Mouse (Mus musculus): Measurements from ENCODE around the gene Peli1. TPM values are rescaled to one million over a fixed set of nuclear protein-coding genes. Genes with fewer than 3 reads are reported as not detected.

Peli1 gene
- polyA plus RNA-seq, 1 experiment from 2014 or later = 39.5 TPM

DNA sequence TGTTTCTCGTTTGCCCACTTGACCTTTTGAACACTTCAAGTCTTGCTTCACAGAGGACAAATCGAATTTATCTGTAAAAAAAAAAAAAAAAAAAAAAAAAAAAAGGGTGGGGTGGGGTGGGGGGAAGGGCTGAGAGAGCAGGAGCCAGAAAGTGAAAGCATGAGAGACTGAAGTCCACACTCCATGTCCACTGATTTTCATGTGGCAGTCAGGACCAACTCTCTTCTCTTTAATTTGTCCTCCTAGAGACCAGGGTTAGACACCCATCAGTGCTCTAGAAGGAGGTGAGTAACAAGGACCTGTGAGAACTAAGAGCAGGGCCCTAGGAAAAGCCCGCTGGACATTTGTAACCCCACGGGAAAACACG lies 32.7 kb upstream of the Peli1 start:
- Histone ChIP-seq H3K4me1 (replicated peaks; ENCODE audit: control insufficient read depth, insufficient read depth, low read length) (no peaks in the 10 kb centered on the region; the same call in 1 of the 2 replicates), H3K27ac (ENCODE audit: low read depth) (no peak overlapping the region), H3K4me2 (ENCODE audit: low read length) (no peak overlapping the region), H3K4me3 (ENCODE audit: low read depth, low read length) (no peak overlapping the region), H3K9ac (ENCODE audit: low read length) (no peak overlapping the region), H3K9me3 (ENCODE audit: control insufficient read depth, low read length) (no peaks in the 10 kb centered on the region), H3K27me3 (replicated peaks; ENCODE audit: control insufficient read depth, insufficient read depth, low read length) (no peaks in the 10 kb centered on the region), H3K36me3 (ENCODE audit: control insufficient read depth, insufficient read depth, low read length) (no peaks in the 10 kb centered on the region)
- ATAC-seq (replicated peaks; ENCODE audit: low FRiP score, low TSS enrichment, low read depth) = no peak
- WGBS = 65% methylated on average over 5 of the region's 5 CpGs
- no peak for DNase-seq (ENCODE audit: low spot score)

- WGBS = 81% methylated on average over 7 of the region's 7 CpGs
- Histone ChIP-seq H3K4me3 (ENCODE audit: low read depth, low read length) (no peak overlapping the region), H3K9me3 (ENCODE audit: control insufficient read depth, low read length) (no peaks in the 10 kb centered on the region), H3K27ac (ENCODE audit: low read depth) (no peak overlapping the region), H3K4me2 (ENCODE audit: low read length) (no peak overlapping the region), H3K9ac (ENCODE audit: low read length) (no peak overlapping the region), H3K27me3 (replicated peaks; ENCODE audit: control insufficient read depth, insufficient read depth, low read length) (no peaks in the 10 kb centered on the region), H3K4me1 (replicated peaks; ENCODE audit: control insufficient read depth, insufficient read depth, low read length) (no peaks in the 10 kb centered on the region; the same call in 1 of the 2 replicates), H3K36me3 (ENCODE audit: control insufficient read depth, insufficient read depth, low read length) (no peaks in the 10 kb centered on the region)
- DNase-seq (ENCODE audit: low spot score) = no peak
- no peak for ATAC-seq (replicated peaks; ENCODE audit: low FRiP score, low TSS enrichment, low read depth)
These were observed 30.6 kb upstream of the Peli1 start for GRCm38 (mm10) chr11:21060386-21061074.

- no peak overlapping the region for H3K4me3 ChIP-seq (ENCODE audit: low read depth, low read length)
- no peak overlapping the region for H3K27ac ChIP-seq (ENCODE audit: low read depth)
- no peak overlapping the region for H3K9ac ChIP-seq (ENCODE audit: low read length)
- DNase-seq (ENCODE audit: low spot score) = no peak
- WGBS = 72% methylated on average over 8 of the region's 8 CpGs
- H3K36me3 ChIP-seq (ENCODE audit: control insufficient read depth, insufficient read depth, low read length) = no peaks in the 10 kb centered on the region
- H3K27me3 ChIP-seq (replicated peaks; ENCODE audit: control insufficient read depth, insufficient read depth, low read length) = no peaks in the 10 kb centered on the region
- H3K4me2 ChIP-seq (ENCODE audit: low read length) = no peak overlapping the region
- no peaks in the 10 kb centered on the region for H3K9me3 ChIP-seq (ENCODE audit: control insufficient read depth, low read length)
- no peaks in the 10 kb centered on the region; the same call in 1 of the 2 replicates for H3K4me1 ChIP-seq (replicated peaks; ENCODE audit: control insufficient read depth, insufficient read depth, low read length)
- ATAC-seq (replicated peaks; ENCODE audit: low FRiP score, low TSS enrichment, low read depth) = no peak
These were observed 30.1 kb upstream of the Peli1 start for GRCm38 (mm10) chr11:21061075-21061403.

DNA sequence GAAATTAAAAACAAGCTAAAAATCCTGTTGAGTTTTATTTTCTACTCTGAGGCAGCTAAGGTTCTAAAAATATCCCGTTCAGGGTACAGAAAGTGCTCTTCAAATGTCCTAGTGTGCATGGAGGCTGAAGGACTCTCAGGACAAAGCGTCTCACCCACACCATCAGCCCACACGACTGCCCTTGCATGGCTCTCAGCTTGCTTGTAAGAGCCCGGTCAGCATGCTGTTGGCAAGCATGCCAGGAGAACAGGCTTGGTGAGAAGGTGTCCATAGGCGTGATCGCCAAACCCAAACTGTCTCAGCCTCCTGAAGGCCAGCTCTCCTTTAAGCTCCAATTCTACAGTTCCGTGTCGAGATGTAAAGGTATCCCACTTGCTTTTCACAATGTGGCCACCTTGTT lies 29.7 kb upstream of the Peli1 start:
- ATAC-seq (replicated peaks; ENCODE audit: low FRiP score, low TSS enrichment, low read depth) (no peak), DNase-seq (ENCODE audit: low spot score) (no peak)
- H3K4me3 ChIP-seq (ENCODE audit: low read depth, low read length) = no peak overlapping the region
- H3K4me2 ChIP-seq (ENCODE audit: low read length) = no peak overlapping the region
- no peaks in the 10 kb centered on the region; the same call in 1 of the 2 replicates for H3K4me1 ChIP-seq (replicated peaks; ENCODE audit: control insufficient read depth, insufficient read depth, low read length)
- no peaks in the 10 kb centered on the region for H3K27me3 ChIP-seq (replicated peaks; ENCODE audit: control insufficient read depth, insufficient read depth, low read length)
- 87% methylated on average over 8 of the region's 8 CpGs for WGBS
- no peaks in the 10 kb centered on the region for H3K36me3 ChIP-seq (ENCODE audit: control insufficient read depth, insufficient read depth, low read length)
- no peaks in the 10 kb centered on the region for H3K9me3 ChIP-seq (ENCODE audit: control insufficient read depth, low read length)
- no peak overlapping the region for H3K27ac ChIP-seq (ENCODE audit: low read depth)
- H3K9ac ChIP-seq (ENCODE audit: low read length) = no peak overlapping the region

DNA sequence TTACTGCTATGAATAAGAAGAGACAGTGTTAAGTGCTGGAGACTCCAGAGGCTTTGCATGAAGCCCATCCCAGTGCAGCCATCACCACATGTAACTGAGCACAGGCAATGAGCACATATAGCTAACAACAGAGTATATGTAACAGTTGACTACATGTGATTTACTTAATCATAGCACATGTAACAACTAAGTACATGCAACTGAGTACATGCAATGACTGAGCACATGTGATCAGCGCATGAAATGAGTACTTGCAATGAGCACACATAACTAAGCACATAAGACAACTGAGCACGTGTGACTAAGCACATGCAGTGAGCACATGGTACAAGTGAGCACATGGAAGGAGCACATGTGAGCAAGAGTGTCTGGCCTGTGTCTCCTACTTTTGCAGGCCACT lies 29.0 kb upstream of the Peli1 start:
- H3K4me2 ChIP-seq (ENCODE audit: low read length) = no peak overlapping the region
- H3K4me1 ChIP-seq (replicated peaks; ENCODE audit: control insufficient read depth, insufficient read depth, low read length) = no peaks in the 10 kb centered on the region; the same call in 1 of the 2 replicates
- H3K9ac ChIP-seq (ENCODE audit: low read length) = no peak overlapping the region
- ATAC-seq (replicated peaks; ENCODE audit: low FRiP score, low TSS enrichment, low read depth) = no peak
- no peaks in the 10 kb centered on the region for H3K36me3 ChIP-seq (ENCODE audit: control insufficient read depth, insufficient read depth, low read length)
- 92% methylated on average over 2 of the region's 2 CpGs for WGBS
- no peak for DNase-seq (ENCODE audit: low spot score)
- no peak overlapping the region for H3K4me3 ChIP-seq (ENCODE audit: low read depth, low read length)
- H3K27ac ChIP-seq (ENCODE audit: low read depth) = no peak overlapping the region
- no peaks in the 10 kb centered on the region for H3K27me3 ChIP-seq (replicated peaks; ENCODE audit: control insufficient read depth, insufficient read depth, low read length)
- H3K9me3 ChIP-seq (ENCODE audit: control insufficient read depth, low read length) = no peaks in the 10 kb centered on the region

DNA sequence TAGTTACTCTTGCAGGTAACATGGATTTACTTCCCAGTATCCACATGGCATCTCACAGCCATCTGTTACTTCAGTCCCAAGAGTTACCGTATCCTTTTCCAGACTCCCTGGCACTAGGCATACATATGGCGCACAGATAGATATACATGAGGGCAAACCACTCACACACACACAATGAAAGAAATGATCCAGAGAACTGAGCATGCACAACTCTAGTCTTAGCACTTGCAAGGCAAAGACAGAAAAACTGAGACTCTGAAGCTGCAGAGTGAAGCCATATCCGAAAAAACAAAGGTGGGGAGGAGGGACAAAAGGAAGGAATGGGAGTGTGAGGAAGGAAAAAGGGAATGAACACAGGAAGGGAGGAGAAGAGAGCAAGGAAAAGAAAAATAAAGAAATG lies 27.8 kb upstream of the Peli1 start:
- Histone ChIP-seq H3K9me3 (ENCODE audit: control insufficient read depth, low read length) (no peaks in the 10 kb centered on the region), H3K4me1 (replicated peaks; ENCODE audit: control insufficient read depth, insufficient read depth, low read length) (no peaks in the 10 kb centered on the region), H3K4me2 (ENCODE audit: low read length) (no peak overlapping the region), H3K4me3 (ENCODE audit: low read depth, low read length) (no peak overlapping the region), H3K27ac (ENCODE audit: low read depth) (no peak overlapping the region), H3K36me3 (ENCODE audit: control insufficient read depth, insufficient read depth, low read length) (no peaks in the 10 kb centered on the region), H3K27me3 (replicated peaks; ENCODE audit: control insufficient read depth, insufficient read depth, low read length) (no peaks in the 10 kb centered on the region), H3K9ac (ENCODE audit: low read length) (no peak overlapping the region)
- ATAC-seq (replicated peaks; ENCODE audit: low FRiP score, low TSS enrichment, low read depth) = no peak
- 94% methylated on average over 3 of the region's 3 CpGs for whole genome bisulfite sequencing
- DNase-seq (ENCODE audit: low spot score) = no peak

GRCm38 (mm10) chr11:21079400-21079799 lies 11.7 kb upstream of the Peli1 start:
- Histone ChIP-seq H3K36me3 (ENCODE audit: control insufficient read depth, insufficient read depth, low read length) (no peaks in the 10 kb centered on the region), H3K4me1 (replicated peaks; ENCODE audit: control insufficient read depth, insufficient read depth, low read length) (no peaks in the 10 kb centered on the region), H3K27me3 (replicated peaks; ENCODE audit: control insufficient read depth, insufficient read depth, low read length) (no peaks in the 10 kb centered on the region), H3K9me3 (ENCODE audit: control insufficient read depth, low read length) (no peaks in the 10 kb centered on the region), H3K9ac (ENCODE audit: low read length) (no peak overlapping the region), H3K4me2 (ENCODE audit: low read length) (no peak overlapping the region), H3K4me3 (ENCODE audit: low read depth, low read length) (no peak overlapping the region), H3K27ac (ENCODE audit: low read depth) (no peak overlapping the region)
- 19% methylated on average over 2 of the region's 2 CpGs for WGBS
- DNase-seq (ENCODE audit: low spot score) (no peak), ATAC-seq (replicated peaks; ENCODE audit: low FRiP score, low TSS enrichment, low read depth) (no peak)

- no peak for ATAC-seq (replicated peaks; ENCODE audit: low FRiP score, low TSS enrichment, low read depth)
- no peak overlapping the region for H3K9ac ChIP-seq (ENCODE audit: low read length)
- DNase-seq (ENCODE audit: low spot score) = no peak
- H3K4me2 ChIP-seq (ENCODE audit: low read length) = no peak overlapping the region
- H3K4me3 ChIP-seq (ENCODE audit: low read depth, low read length) = no peak overlapping the region
- H3K9me3 ChIP-seq (ENCODE audit: control insufficient read depth, low read length) = no peaks in the 10 kb centered on the region
- no peaks in the 10 kb centered on the region for H3K27me3 ChIP-seq (replicated peaks; ENCODE audit: control insufficient read depth, insufficient read depth, low read length)
- 49% methylated on average over 3 of the region's 3 CpGs for WGBS
- H3K4me1 ChIP-seq (replicated peaks; ENCODE audit: control insufficient read depth, insufficient read depth, low read length) = no peaks in the 10 kb centered on the region
- H3K36me3 ChIP-seq (ENCODE audit: control insufficient read depth, insufficient read depth, low read length) = no peaks in the 10 kb centered on the region
- H3K27ac ChIP-seq (ENCODE audit: low read depth) = no peak overlapping the region
These were observed 11.2 kb upstream of the Peli1 start for GRCm38 (mm10) chr11:21079851-21080362.

GRCm38 (mm10) chr11:21081169-21081568 lies 9.9 kb upstream of the Peli1 start:
- 76% methylated on average over 3 of the region's 3 CpGs for WGBS
- Histone ChIP-seq H3K27ac (ENCODE audit: low read depth) (no peak overlapping the region), H3K4me3 (ENCODE audit: low read depth, low read length) (no peak overlapping the region), H3K27me3 (replicated peaks; ENCODE audit: control insufficient read depth, insufficient read depth, low read length) (no peaks in the 10 kb centered on the region), H3K36me3 (ENCODE audit: control insufficient read depth, insufficient read depth, low read length) (no peaks in the 10 kb centered on the region), H3K4me2 (ENCODE audit: low read length) (no peak overlapping the region), H3K4me1 (replicated peaks; ENCODE audit: control insufficient read depth, insufficient read depth, low read length) (no peaks in the 10 kb centered on the region), H3K9me3 (ENCODE audit: control insufficient read depth, low read length) (no peaks in the 10 kb centered on the region), H3K9ac (ENCODE audit: low read length) (no peak overlapping the region)
- ATAC-seq (replicated peaks; ENCODE audit: low FRiP score, low TSS enrichment, low read depth) = no peak
- no peak for DNase-seq (ENCODE audit: low spot score)

Data from intestine, embryonic 14.5 days (tissue).